Mouse (Mus musculus): ENCODE measurements around the gene Traf7. TPM values are rescaled to one million over a fixed set of nuclear protein-coding genes. Genes with fewer than 3 reads are reported as not detected.

Traf7 gene
- total and polyA plus RNA-seq, 2 experiments from 2014 or later: 82.0 to 168 TPM

DNA sequence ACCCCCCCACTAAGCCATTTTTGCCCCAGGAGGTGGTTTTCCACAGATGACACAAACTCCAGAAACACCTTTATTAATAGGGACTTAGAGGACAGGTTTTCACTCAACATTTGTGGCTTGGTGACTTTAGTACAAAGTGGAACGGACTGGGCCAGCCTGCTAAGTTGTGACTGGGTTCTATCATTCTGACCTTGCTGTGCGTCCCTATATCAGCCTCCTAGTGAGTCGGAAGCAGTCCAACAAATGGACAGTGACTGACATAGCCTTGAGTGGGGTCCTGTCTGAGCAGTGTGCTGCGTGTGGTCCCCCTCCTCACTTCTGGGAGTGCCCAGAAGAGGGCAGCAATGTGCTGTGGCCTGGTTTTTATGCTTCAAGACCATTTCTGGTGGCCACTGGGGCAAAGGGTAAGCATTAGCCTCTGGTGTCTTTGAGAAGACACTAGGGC lies 1.3 kb upstream of the Traf7 start:
- peak; percentile 86 for TF ChIP-seq CTCF (IDR thresholded peaks at IDR 0.05; ENCODE audit: low read depth)
- WGBS: 2% methylated on average over 4 of the region's 4 CpGs

DNA sequence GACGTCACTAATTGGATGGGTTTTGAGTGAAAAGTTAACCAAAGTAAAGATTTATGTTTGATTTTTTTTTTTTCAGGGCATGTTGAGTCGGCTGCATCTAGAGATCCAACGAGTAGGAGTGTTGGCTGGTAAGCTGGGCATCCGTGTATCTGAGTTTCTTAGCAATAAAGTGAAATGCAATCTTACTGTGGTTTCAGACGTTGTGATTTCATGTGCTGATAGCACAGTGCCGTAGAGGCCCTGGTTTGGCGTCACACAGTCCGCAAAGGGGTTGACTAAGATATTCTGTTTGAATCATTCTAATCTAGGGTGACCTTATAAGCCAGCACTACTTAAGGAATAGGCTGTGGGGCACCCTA lies 801 bp upstream of the Traf7 start:
- Histone ChIP-seq H3K9ac (peak overlapping the region; percentile 65), H3K4me3 (ENCODE audit: low read depth, low read length) (peak overlapping the region; percentile 63), H3K36me3 (ENCODE audit: insufficient read depth) (peaks cover 14% of the 10 kb centered on the region), H3K9me3 (ENCODE audit: low read length) (no peaks in the 10 kb centered on the region), H3K27me3 (ENCODE audit: insufficient read depth, low read length) (no peaks in the 10 kb centered on the region), H3K27ac (ENCODE audit: low read depth, low read length) (peak overlapping the region; percentile 89), H3K4me1 (ENCODE audit: insufficient read depth) (peaks cover 35% of the 10 kb centered on the region), H3K4me2 (ENCODE audit: low read depth) (peak overlapping the region; percentile 77)
- 0% methylated on average over 8 of the region's 8 CpGs for WGBS
- DNase-seq (no peak), ATAC-seq (no peak)
- TF ChIP-seq CTCF (IDR thresholded peaks at IDR 0.05; ENCODE audit: low read depth): no peak

More for the DNA sequence above, 1.3 kb upstream of the Traf7 start:
- Histone ChIP-seq H3K27me3 (ENCODE audit: insufficient read depth, low read length) (no peaks in the 10 kb centered on the region), H3K4me3 (ENCODE audit: low read depth, low read length) (peak overlapping the region; percentile 63), H3K9me3 (ENCODE audit: low read length) (no peaks in the 10 kb centered on the region), H3K27ac (ENCODE audit: low read depth, low read length) (no peak overlapping the region), H3K9ac (peak overlapping the region; percentile 65), H3K36me3 (ENCODE audit: insufficient read depth) (peaks cover 14% of the 10 kb centered on the region), H3K4me1 (ENCODE audit: insufficient read depth) (peaks cover 39% of the 10 kb centered on the region), H3K4me2 (ENCODE audit: low read depth) (peak overlapping the region; percentile 77)
- peak; percentile 71 for DNase-seq
- no peak for ATAC-seq

DNA sequence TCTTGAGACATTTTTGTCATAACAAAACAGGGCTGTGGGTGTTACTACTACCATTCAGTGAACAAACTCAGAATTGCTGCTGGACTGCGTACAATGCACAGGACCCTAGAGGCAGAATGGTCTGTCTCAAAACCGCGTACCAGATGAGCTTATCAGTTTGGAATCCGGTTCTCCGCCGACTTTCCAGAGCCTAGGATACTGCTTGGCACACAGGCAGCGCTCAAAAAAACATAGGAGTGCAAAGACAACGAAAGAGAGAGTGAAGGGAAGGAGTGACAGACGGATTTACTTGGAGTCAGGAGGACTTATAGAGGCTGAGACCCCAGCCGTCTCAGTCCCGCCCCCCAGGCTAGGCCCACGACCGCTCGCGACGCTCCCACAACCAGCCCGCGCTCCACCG lies 423 bp downstream of the Traf7 start:
- DNase-seq (no peak), ATAC-seq (peak; percentile 24; the same call in 1 of the 2 replicates)
- no peaks in the 10 kb centered on the region for H3K27me3 ChIP-seq (ENCODE audit: insufficient read depth, low read length)
- H3K4me1 ChIP-seq (ENCODE audit: insufficient read depth): peaks cover 25% of the 10 kb centered on the region
- H3K27ac ChIP-seq (ENCODE audit: low read depth, low read length): peak overlapping the region; percentile 81
- peak overlapping the region; percentile 53 for H3K4me2 ChIP-seq (ENCODE audit: low read depth)
- no peak for TF ChIP-seq CTCF (IDR thresholded peaks at IDR 0.05; ENCODE audit: low read depth)
- H3K9me3 ChIP-seq (ENCODE audit: low read length): no peaks in the 10 kb centered on the region
- WGBS: under 1% methylated on average over 19 of the region's 19 CpGs
- peaks cover 14% of the 10 kb centered on the region for H3K36me3 ChIP-seq (ENCODE audit: insufficient read depth)
- peak overlapping the region; percentile 67 for H3K4me3 ChIP-seq (ENCODE audit: low read depth, low read length)
- peak overlapping the region; percentile 69 for H3K9ac ChIP-seq

DNA sequence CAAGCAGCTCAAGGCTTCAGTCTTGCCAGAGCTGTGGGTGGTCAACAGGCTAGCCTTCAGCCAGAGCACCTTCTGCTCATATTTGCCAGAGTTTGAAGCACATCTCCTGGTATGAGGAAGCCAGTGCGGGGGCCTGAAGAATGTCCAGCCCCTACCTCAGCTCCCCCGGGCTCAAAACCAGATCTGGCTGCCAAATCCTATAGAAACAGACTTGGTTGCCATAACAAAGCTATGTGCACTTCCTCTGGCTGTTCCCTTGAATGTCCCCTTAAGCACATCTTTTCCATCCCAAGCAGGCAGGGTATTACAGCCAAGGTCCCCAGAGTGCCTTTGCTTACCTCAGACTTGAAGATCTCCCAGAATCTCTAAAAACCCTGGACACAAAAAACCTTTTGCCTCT lies 3.0 kb downstream of the Traf7 start:
- ATAC-seq: no peak

DNA sequence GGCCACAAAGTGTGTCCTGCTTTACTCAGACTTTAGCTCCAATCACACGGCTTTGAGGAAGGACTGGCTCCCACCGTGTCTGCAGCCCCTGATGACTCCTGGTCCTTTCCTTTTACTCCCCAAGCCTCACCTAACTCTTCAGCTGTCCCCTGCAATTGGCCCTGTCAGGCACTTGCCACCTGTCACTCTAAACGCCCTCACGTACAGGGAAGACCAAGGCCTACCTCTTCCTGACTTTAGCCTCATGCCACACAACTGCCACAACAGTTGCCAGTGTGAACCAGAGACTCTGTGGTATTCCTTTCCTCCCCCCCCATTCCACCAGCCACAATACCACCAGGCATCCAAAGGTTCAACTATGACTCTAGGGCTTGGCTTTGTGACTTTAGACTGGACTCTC lies 7.3 kb downstream of the Traf7 start:
- ATAC-seq: no peak

More for the DNA sequence above, 3.0 kb downstream of the Traf7 start:
- no peak for TF ChIP-seq CTCF (IDR thresholded peaks at IDR 0.05; ENCODE audit: low read depth)
- no peak overlapping the region for H3K9ac ChIP-seq
- H3K27me3 ChIP-seq (ENCODE audit: insufficient read depth, low read length): no peaks in the 10 kb centered on the region
- H3K27ac ChIP-seq (ENCODE audit: low read depth, low read length): no peak overlapping the region
- no peak for DNase-seq
- peaks cover 17% of the 10 kb centered on the region for H3K4me1 ChIP-seq (ENCODE audit: insufficient read depth)
- 85% methylated on average over 2 of the region's 2 CpGs for WGBS
- H3K4me3 ChIP-seq (ENCODE audit: low read depth, low read length): no peak overlapping the region
- H3K9me3 ChIP-seq (ENCODE audit: low read length): no peaks in the 10 kb centered on the region
- peaks cover 4% of the 10 kb centered on the region for H3K36me3 ChIP-seq (ENCODE audit: insufficient read depth)
- no peak overlapping the region for H3K4me2 ChIP-seq (ENCODE audit: low read depth)

DNA sequence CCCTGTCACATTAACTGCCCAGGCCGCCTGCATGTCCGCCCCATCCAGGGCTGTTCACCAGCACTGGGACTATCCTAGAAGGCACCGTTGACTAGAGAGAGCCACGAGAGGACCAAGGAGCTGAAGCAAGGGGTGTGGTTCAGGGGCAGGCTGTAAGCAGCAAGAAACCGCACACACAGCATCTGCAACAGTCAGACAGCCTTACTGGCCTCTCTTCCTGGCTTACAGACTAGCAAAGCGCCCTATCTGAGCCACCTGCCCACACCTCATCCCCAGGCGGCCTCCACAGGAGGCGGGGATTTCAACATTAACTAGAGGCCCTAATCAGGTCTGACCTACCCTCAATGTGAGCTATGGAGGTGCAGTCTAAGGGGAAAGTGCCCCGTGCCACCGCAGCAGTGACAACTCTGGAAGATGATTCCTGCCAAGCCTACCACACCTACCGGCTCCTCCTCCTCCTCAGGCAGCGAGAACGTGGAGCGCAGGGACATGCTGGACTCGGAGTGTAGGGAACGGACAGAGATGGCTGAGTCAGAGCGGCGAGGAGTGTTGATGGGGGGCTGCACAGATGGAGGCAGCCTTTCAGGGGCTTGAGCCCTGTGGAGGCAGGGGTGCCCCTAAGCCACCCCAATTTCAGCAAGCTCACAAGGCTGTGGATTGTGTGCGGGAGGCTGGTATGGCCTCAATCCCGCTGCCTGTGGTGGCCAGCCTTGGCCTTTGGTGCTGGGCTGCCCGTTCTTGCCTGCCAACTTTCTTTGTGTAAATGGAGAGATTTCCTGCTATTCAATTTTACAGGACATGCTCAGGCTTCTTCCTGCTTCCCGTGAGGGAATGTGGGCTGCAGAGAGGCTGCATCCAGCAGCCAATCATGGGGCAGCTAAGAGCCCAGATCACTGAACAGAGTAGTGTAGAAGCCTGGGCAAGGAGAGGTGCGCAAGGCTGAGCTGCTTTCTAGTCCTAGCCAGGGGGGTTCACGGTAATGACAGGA lies 13.2 kb downstream of the Traf7 start:
- H3K4me2 ChIP-seq (ENCODE audit: low read depth): no peak overlapping the region
- no peak for DNase-seq

More for the DNA sequence above, 7.3 kb downstream of the Traf7 start:
- no peak for TF ChIP-seq CTCF (IDR thresholded peaks at IDR 0.05; ENCODE audit: low read depth)
- Histone ChIP-seq H3K4me3 (ENCODE audit: low read depth, low read length) (no peak overlapping the region), H3K27ac (ENCODE audit: low read depth, low read length) (no peak overlapping the region), H3K4me1 (ENCODE audit: insufficient read depth) (no peaks in the 10 kb centered on the region), H3K9me3 (ENCODE audit: low read length) (no peaks in the 10 kb centered on the region), H3K27me3 (ENCODE audit: insufficient read depth, low read length) (no peaks in the 10 kb centered on the region), H3K9ac (no peak overlapping the region), H3K4me2 (ENCODE audit: low read depth) (no peak overlapping the region), H3K36me3 (ENCODE audit: insufficient read depth) (peaks cover 39% of the 10 kb centered on the region)
- no peak for DNase-seq
- 94% methylated on average over 4 of the region's 4 CpGs for WGBS

DNA sequence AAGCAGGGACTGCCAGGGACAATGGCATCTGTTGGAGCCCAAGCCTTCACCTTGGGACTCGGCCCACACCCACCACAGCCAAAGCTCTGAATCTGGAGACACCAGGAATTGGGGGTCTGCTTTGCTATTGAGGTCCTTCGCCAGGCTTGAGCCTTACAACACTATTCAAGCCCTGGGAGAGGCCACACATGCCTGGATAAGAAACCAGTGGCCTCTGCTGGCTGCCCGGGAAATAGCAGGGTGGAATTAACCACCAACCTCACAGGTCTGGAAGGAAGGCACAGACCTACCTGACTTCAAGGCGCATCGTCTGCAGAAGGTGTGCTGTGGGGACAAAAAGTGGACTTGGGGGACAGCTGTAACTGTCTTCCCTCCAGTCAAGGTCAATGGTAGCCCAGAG lies 14.1 kb downstream of the Traf7 start:
- H3K9me3 ChIP-seq (ENCODE audit: low read length): no peaks in the 10 kb centered on the region
- peak; percentile 79 for TF ChIP-seq CTCF (IDR thresholded peaks at IDR 0.05; ENCODE audit: low read depth)
- DNase-seq (peak; percentile 70), ATAC-seq (peak; percentile 74)
- no peak overlapping the region for H3K27ac ChIP-seq (ENCODE audit: low read depth, low read length)
- WGBS: 51% methylated on average over 5 of the region's 5 CpGs
- H3K4me2 ChIP-seq (ENCODE audit: low read depth): no peak overlapping the region
- H3K27me3 ChIP-seq (ENCODE audit: insufficient read depth, low read length): no peaks in the 10 kb centered on the region
- H3K4me3 ChIP-seq (ENCODE audit: low read depth, low read length): no peak overlapping the region
- H3K9ac ChIP-seq: no peak overlapping the region
- peaks cover 92% of the 10 kb centered on the region for H3K36me3 ChIP-seq (ENCODE audit: insufficient read depth)
- H3K4me1 ChIP-seq (ENCODE audit: insufficient read depth): no peaks in the 10 kb centered on the region

More for the DNA sequence above, 13.2 kb downstream of the Traf7 start:
- no peaks in the 10 kb centered on the region for H3K9me3 ChIP-seq (ENCODE audit: low read length)
- no peaks in the 10 kb centered on the region for H3K27me3 ChIP-seq (ENCODE audit: insufficient read depth, low read length)
- ATAC-seq: no peak; the same call in 1 of the 2 replicates
- no peaks in the 10 kb centered on the region for H3K4me1 ChIP-seq (ENCODE audit: insufficient read depth)
- peaks cover 93% of the 10 kb centered on the region for H3K36me3 ChIP-seq (ENCODE audit: insufficient read depth)
- no peak overlapping the region for H3K9ac ChIP-seq
- WGBS: 89% methylated on average over 24 of the region's 24 CpGs
- TF ChIP-seq CTCF (IDR thresholded peaks at IDR 0.05; ENCODE audit: low read depth): no peak
- no peak overlapping the region for H3K4me3 ChIP-seq (ENCODE audit: low read depth, low read length)
- no peak overlapping the region for H3K27ac ChIP-seq (ENCODE audit: low read depth, low read length)

All from forebrain, postnatal 0 days (tissue).